Mouse (Mus musculus): ENCODE data around the gene Klhl21. TPM values are rescaled to one million over a fixed set of nuclear protein-coding genes. Genes with fewer than 3 reads are reported as not detected.

Gene Klhl21
- polyA plus RNA-seq, 1 experiment from 2014 or later = 12.1 TPM

GRCm38 (mm10) chr4:152006137-152006536 is 2.5 kb upstream of the Klhl21 start:
- Histone ChIP-seq H3K9me3 (ENCODE audit: low read length) (no peaks in the 10 kb centered on the region), H3K9ac (replicated peaks; ENCODE audit: low read length) (no peak overlapping the region), H3K27ac (ENCODE audit: low read length) (no peak overlapping the region), H3K4me2 (replicated peaks; ENCODE audit: low read depth, low read length) (no peak overlapping the region), H3K4me1 (ENCODE audit: insufficient read depth, low read length) (peaks cover 28% of the 10 kb centered on the region), H3K27me3 (ENCODE audit: insufficient read depth, low read length) (no peaks in the 10 kb centered on the region), H3K36me3 (ENCODE audit: insufficient read depth, low read length) (no peaks in the 10 kb centered on the region), H3K4me3 (ENCODE audit: low read length) (no peak overlapping the region)
- 82% methylated on average over 6 of the region's 6 CpGs for WGBS
- ATAC-seq (ENCODE audit: low FRiP score, low TSS enrichment) = no peak

GRCm38 (mm10) chr4:152006812-152007211 is 1.8 kb upstream of the Klhl21 start:
- H3K4me2 ChIP-seq (replicated peaks; ENCODE audit: low read depth, low read length) = no peak overlapping the region
- no peaks in the 10 kb centered on the region for H3K9me3 ChIP-seq (ENCODE audit: low read length)
- ATAC-seq (ENCODE audit: low FRiP score, low TSS enrichment) = no peak
- no peaks in the 10 kb centered on the region for H3K36me3 ChIP-seq (ENCODE audit: insufficient read depth, low read length)
- WGBS = 48% methylated on average over 3 of the region's 3 CpGs
- H3K27me3 ChIP-seq (ENCODE audit: insufficient read depth, low read length) = no peaks in the 10 kb centered on the region
- no peak overlapping the region for H3K9ac ChIP-seq (replicated peaks; ENCODE audit: low read length)
- H3K27ac ChIP-seq (ENCODE audit: low read length) = 0 out of 2 replicates have a peak overlapping the region, but pooled peaks have one; percentile 92
- H3K4me3 ChIP-seq (ENCODE audit: low read length) = no peak overlapping the region
- peaks cover 31% of the 10 kb centered on the region for H3K4me1 ChIP-seq (ENCODE audit: insufficient read depth, low read length)

DNA sequence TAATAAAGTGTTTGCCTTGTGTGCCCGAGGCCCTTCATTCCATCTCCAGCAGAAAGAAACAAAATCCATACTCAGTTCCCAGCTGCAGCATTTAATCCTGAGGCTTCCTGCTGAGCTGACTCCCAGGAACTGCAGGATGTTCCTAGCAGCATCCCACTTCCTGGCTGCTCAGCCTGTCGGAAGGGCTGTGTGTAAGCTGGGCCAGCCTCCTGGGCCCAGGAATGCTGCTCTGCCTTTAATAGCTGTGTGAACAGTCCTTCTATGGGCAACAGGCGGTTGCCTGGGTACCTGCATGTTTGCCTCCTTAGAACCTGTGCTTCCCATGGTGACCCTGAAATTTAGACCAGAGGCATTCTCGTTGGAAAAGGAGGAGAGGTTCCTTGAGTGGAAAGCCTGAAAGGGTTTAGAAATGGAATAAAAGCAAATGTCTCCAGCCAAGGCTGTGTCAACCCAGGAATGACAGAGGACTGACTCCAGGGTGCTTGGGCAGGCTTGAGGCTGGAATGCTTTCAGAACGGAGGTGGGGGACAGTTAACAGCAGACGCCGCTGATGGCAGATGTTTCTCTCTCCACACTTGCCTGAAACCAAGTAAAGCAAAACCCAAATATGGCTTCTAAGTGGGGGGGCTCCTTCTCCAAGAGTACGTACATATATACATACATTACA is 989 bp upstream of the Klhl21 start:
- 8% methylated on average over 8 of the region's 8 CpGs for WGBS

GRCm38 (mm10) chr4:152008148-152008500 is 479 bp upstream of the Klhl21 start:
- Histone ChIP-seq H3K9ac (replicated peaks; ENCODE audit: low read length) (peak overlapping the region; percentile 83), H3K4me1 (ENCODE audit: insufficient read depth, low read length) (peaks cover 31% of the 10 kb centered on the region), H3K27ac (ENCODE audit: low read length) (peak overlapping the region; percentile 92)

More for the DNA sequence above, 989 bp upstream of the Klhl21 start:
- H3K9ac ChIP-seq (replicated peaks; ENCODE audit: low read length) = peak overlapping the region; percentile 83
- no peaks in the 10 kb centered on the region for H3K9me3 ChIP-seq (ENCODE audit: low read length)
- peak overlapping the region; percentile 99 for H3K4me2 ChIP-seq (replicated peaks; ENCODE audit: low read depth, low read length)
- no peaks in the 10 kb centered on the region for H3K27me3 ChIP-seq (ENCODE audit: insufficient read depth, low read length)
- ATAC-seq (ENCODE audit: low FRiP score, low TSS enrichment) = peak; percentile 25; the same call in 1 of the 2 replicates
- peaks cover 31% of the 10 kb centered on the region for H3K4me1 ChIP-seq (ENCODE audit: insufficient read depth, low read length)
- peak overlapping the region; percentile 83 for H3K4me3 ChIP-seq (ENCODE audit: low read length)
- peaks cover 3% of the 10 kb centered on the region; the same call in 1 of the 2 replicates for H3K36me3 ChIP-seq (ENCODE audit: insufficient read depth, low read length)
- H3K27ac ChIP-seq (ENCODE audit: low read length) = peak overlapping the region; percentile 92

DNA sequence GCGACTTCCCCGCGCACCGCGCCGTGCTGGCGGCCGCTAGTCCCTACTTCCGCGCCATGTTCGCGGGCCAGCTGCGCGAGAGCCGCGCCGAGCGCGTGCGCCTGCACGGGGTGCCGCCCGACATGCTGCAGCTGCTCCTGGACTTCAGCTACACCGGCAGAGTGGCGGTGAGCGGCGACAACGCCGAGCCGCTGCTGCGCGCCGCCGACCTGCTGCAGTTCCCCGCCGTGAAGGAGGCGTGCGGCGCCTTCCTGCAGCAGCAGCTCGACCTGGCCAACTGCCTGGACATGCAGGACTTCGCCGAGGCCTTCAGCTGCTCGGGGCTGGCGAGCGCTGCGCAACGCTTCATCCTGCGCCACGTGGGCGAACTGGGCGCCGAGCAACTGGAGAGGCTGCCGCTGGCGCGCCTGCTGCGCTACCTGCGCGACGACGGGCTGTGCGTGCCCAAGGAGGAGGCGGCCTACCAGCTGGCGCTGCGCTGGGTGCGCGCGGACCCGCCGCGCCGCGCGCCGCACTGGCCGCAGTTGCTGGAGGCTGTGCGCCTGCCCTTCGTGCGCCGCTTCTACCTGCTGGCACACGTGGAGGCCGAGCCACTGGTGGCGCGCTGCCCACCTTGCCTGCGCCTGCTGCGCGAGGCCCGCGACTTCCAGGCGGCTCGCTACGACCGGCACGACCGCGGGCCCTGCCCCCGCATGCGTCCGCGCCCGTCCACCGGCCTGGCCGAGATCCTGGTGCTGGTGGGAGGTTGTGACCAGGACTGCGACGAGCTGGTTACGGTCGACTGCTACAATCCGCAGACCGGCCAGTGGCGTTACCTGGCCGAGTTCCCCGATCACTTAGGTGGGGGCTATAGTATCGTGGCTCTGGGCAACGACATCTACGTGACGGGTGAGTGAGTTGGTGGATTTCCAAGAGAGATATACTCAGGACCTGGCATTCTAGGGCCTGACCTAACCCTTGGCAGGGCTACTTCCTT is 761 bp downstream of the Klhl21 start:
- Histone ChIP-seq H3K9me3 (ENCODE audit: low read length) (no peaks in the 10 kb centered on the region), H3K36me3 (ENCODE audit: insufficient read depth, low read length) (peaks cover 19% of the 10 kb centered on the region), H3K4me3 (ENCODE audit: low read length) (peak overlapping the region; percentile 83), H3K27me3 (ENCODE audit: insufficient read depth, low read length) (no peaks in the 10 kb centered on the region), H3K9ac (replicated peaks; ENCODE audit: low read length) (peak overlapping the region; percentile 83), H3K4me2 (replicated peaks; ENCODE audit: low read depth, low read length) (peak overlapping the region; percentile 99), H3K27ac (ENCODE audit: low read length) (peak overlapping the region; percentile 92), H3K4me1 (ENCODE audit: insufficient read depth, low read length) (peaks cover 31% of the 10 kb centered on the region)
- WGBS = under 1% methylated on average over 110 of the region's 115 CpGs
- ATAC-seq (ENCODE audit: low FRiP score, low TSS enrichment) = peak; percentile 72

More at GRCm38 (mm10) chr4:152008148-152008500, 479 bp upstream of the Klhl21 start:
- peak; percentile 3; the same call in 1 of the 2 replicates for ATAC-seq (ENCODE audit: low FRiP score, low TSS enrichment)
- Histone ChIP-seq H3K27me3 (ENCODE audit: insufficient read depth, low read length) (no peaks in the 10 kb centered on the region), H3K9me3 (ENCODE audit: low read length) (no peaks in the 10 kb centered on the region), H3K36me3 (ENCODE audit: insufficient read depth, low read length) (peaks cover 8% of the 10 kb centered on the region; the same call in 1 of the 2 replicates), H3K4me3 (ENCODE audit: low read length) (peak overlapping the region; percentile 83), H3K4me2 (replicated peaks; ENCODE audit: low read depth, low read length) (peak overlapping the region; percentile 99)
- 0% methylated on average over 14 of the region's 14 CpGs for WGBS

GRCm38 (mm10) chr4:152010091-152010706 is 1.6 kb downstream of the Klhl21 start:
- peaks cover 31% of the 10 kb centered on the region for H3K4me1 ChIP-seq (ENCODE audit: insufficient read depth, low read length)
- H3K27ac ChIP-seq (ENCODE audit: low read length) = peak overlapping the region; percentile 92
- ATAC-seq (ENCODE audit: low FRiP score, low TSS enrichment) = peak; percentile 8; the same call in 1 of the 2 replicates
- WGBS = 2% methylated on average over 10 of the region's 10 CpGs
- H3K27me3 ChIP-seq (ENCODE audit: insufficient read depth, low read length) = no peaks in the 10 kb centered on the region
- H3K9ac ChIP-seq (replicated peaks; ENCODE audit: low read length) = peak overlapping the region; percentile 83
- H3K9me3 ChIP-seq (ENCODE audit: low read length) = no peaks in the 10 kb centered on the region
- peak overlapping the region; percentile 83 for H3K4me3 ChIP-seq (ENCODE audit: low read length)
- peaks cover 27% of the 10 kb centered on the region for H3K36me3 ChIP-seq (ENCODE audit: insufficient read depth, low read length)
- H3K4me2 ChIP-seq (replicated peaks; ENCODE audit: low read depth, low read length) = peak overlapping the region; percentile 99

DNA sequence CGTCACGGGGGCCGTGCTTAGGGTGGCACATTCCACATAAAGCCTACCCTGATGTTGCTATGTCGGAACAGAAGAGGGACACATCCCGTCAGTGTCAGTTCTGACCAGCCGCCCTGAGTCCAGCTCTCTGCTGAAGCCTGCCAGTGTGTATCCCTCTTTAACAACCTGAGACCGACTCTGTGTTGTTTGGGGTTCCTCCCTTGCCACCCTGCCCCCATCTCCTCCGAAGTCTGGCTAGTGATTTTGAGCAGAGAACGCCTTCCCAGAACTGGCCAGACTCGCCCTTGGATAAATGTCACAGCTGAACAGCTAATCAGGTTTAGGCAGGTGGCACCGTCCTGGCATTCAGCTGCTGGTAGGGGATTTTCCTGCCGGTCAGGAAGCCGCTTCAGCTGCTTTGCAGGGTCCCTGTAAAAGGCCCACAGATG is 2.1 kb downstream of the Klhl21 start:
- Histone ChIP-seq H3K4me3 (ENCODE audit: low read length) (peak overlapping the region; percentile 83), H3K27me3 (ENCODE audit: insufficient read depth, low read length) (no peaks in the 10 kb centered on the region), H3K36me3 (ENCODE audit: insufficient read depth, low read length) (peaks cover 32% of the 10 kb centered on the region), H3K27ac (ENCODE audit: low read length) (peak overlapping the region; percentile 14; the same call in 1 of the 2 replicates), H3K9me3 (ENCODE audit: low read length) (no peaks in the 10 kb centered on the region), H3K4me2 (replicated peaks; ENCODE audit: low read depth, low read length) (peak overlapping the region; percentile 99), H3K4me1 (ENCODE audit: insufficient read depth, low read length) (peaks cover 31% of the 10 kb centered on the region), H3K9ac (replicated peaks; ENCODE audit: low read length) (peak overlapping the region; percentile 83)
- 12% methylated on average over 13 of the region's 13 CpGs for WGBS
- ATAC-seq (ENCODE audit: low FRiP score, low TSS enrichment) = no peak

DNA sequence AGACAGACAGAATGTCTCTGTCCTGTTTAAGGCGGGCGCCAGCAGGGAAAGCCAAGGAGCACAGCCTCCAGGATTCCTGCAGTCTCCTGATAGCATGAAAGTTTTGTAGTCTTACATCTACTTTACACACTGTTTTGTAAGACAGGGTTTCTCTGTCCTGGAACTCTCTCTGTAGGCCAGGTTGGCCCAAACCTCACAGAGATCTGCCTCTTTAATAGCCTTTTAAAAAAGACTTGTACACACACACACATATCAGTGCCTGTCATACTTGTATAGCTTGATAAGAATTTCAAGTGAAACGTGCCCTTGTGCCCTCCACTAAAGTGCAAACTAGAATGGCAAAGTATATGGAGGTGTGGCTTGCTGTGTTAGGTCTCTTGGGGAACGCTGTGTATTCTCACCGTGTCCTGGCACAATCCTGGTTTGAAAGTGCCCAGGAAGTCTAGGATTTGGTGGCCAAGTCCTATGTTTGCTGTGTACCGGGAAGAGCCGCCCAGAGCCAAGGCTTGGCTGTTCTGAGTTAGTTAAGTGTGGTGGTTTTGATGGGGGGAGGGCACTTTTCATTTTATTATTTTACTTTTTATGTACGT is 2.7 kb downstream of the Klhl21 start:
- 73% methylated on average over 8 of the region's 8 CpGs for WGBS
- no peaks in the 10 kb centered on the region for H3K27me3 ChIP-seq (ENCODE audit: insufficient read depth, low read length)
- peaks cover 37% of the 10 kb centered on the region for H3K36me3 ChIP-seq (ENCODE audit: insufficient read depth, low read length)
- H3K9ac ChIP-seq (replicated peaks; ENCODE audit: low read length) = peak overlapping the region; percentile 83
- ATAC-seq (ENCODE audit: low FRiP score, low TSS enrichment) = no peak
- H3K9me3 ChIP-seq (ENCODE audit: low read length) = no peaks in the 10 kb centered on the region
- no peak overlapping the region for H3K27ac ChIP-seq (ENCODE audit: low read length)
- H3K4me1 ChIP-seq (ENCODE audit: insufficient read depth, low read length) = peaks cover 31% of the 10 kb centered on the region
- H3K4me2 ChIP-seq (replicated peaks; ENCODE audit: low read depth, low read length) = peak overlapping the region; percentile 99
- H3K4me3 ChIP-seq (ENCODE audit: low read length) = peak overlapping the region; percentile 83

DNA sequence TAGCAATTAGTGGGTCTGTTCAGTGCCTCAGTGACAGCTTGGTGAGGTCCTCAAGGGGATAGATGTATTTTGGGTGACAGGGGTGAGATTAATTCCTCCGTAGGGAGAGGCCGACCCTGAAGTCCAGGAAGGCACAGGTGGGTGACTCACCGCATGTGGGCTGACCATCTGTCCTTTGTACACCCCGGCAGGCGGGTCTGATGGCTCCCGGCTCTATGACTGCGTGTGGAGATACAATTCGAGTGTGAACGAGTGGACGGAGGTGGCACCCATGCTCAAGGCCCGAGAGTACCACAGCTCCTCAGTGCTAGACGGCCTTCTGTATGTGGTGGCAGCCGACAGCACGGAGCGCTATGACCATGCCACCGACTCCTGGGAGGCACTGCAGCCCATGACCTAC is 3.5 kb downstream of the Klhl21 start:
- WGBS = 93% methylated on average over 16 of the region's 16 CpGs
- H3K36me3 ChIP-seq (ENCODE audit: insufficient read depth, low read length) = peaks cover 40% of the 10 kb centered on the region
- H3K27me3 ChIP-seq (ENCODE audit: insufficient read depth, low read length) = no peaks in the 10 kb centered on the region
- H3K9me3 ChIP-seq (ENCODE audit: low read length) = no peaks in the 10 kb centered on the region
- no peak overlapping the region for H3K9ac ChIP-seq (replicated peaks; ENCODE audit: low read length)
- no peak for ATAC-seq (ENCODE audit: low FRiP score, low TSS enrichment)
- no peak overlapping the region for H3K4me3 ChIP-seq (ENCODE audit: low read length)
- peaks cover 30% of the 10 kb centered on the region for H3K4me1 ChIP-seq (ENCODE audit: insufficient read depth, low read length)
- no peak overlapping the region for H3K27ac ChIP-seq (ENCODE audit: low read length)
- H3K4me2 ChIP-seq (replicated peaks; ENCODE audit: low read depth, low read length) = no peak overlapping the region
